Mouse (Mus musculus): ENCODE measurements around the gene Dbnl. TPM values are rescaled to one million over a fixed set of nuclear protein-coding genes. Genes with fewer than 3 reads are reported as not detected.

Dbnl gene
- polyA plus RNA-seq, 1 experiment from 2014 or later = 114 TPM

DNA sequence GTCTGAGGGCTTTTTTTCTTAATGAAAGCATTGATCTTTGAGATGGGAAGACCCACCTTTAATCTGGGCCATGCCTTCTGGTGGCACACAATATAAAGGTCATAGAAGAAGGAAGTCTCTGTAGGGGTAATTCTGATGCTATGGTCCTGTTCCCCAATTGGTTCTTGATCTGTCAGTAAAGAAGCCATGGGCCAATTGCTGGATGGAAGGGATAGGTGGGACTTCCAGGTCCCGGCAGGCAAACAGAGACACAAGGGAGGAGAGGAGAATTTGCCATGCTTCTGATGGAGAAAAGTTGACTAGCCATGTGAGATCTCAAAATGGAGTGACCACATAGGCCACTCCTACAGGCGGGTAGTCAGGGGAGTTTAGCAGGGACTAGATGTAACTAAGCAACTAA is 30.9 kb downstream of the Dbnl start:
- 60% methylated on average over 2 of the region's 2 CpGs for WGBS
- Histone ChIP-seq H3K9ac (no peak overlapping the region), H3K9me3 (ENCODE audit: low read depth, low read length) (no peaks in the 10 kb centered on the region), H3K27me3 (ENCODE audit: insufficient read depth, low read length) (no peaks in the 10 kb centered on the region), H3K4me1 (ENCODE audit: insufficient read depth) (no peaks in the 10 kb centered on the region), H3K4me3 (ENCODE audit: low read depth, low read length) (no peak overlapping the region), H3K36me3 (ENCODE audit: insufficient read depth) (no peaks in the 10 kb centered on the region), H3K4me2 (no peak overlapping the region), H3K27ac (ENCODE audit: low read depth) (no peak overlapping the region)
- TF ChIP-seq CTCF (IDR thresholded peaks at IDR 0.05; ENCODE audit: low read depth) = no peak
- no peak for ATAC-seq (ENCODE audit: insufficient read depth)
- no peak for DNase-seq

DNA sequence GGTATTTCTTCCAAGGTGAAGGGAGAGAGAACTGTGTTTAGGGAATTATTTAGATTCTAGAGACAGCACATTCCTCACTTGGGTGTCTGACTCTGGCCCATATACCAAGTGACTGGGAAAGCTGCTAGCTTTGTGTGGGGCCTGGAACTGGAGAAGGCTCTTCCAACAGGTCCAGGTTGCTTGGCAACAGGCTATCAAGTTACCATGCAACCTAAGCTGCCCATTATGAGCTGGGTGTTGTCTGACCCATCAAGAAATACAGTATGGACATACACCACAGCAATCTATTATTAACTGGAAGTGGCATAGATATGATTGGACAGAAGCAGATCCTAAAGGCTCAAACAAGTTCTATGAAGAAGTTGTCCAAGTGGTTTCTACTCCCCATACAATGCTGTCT is 37.1 kb downstream of the Dbnl start:
- no peak for TF ChIP-seq CTCF (IDR thresholded peaks at IDR 0.05; ENCODE audit: low read depth)
- no peak overlapping the region for H3K4me2 ChIP-seq
- DNase-seq (no peak), ATAC-seq (ENCODE audit: insufficient read depth) (no peak)
- H3K4me1 ChIP-seq (ENCODE audit: insufficient read depth) = no peaks in the 10 kb centered on the region
- H3K27ac ChIP-seq (ENCODE audit: low read depth) = no peak overlapping the region
- H3K4me3 ChIP-seq (ENCODE audit: low read depth, low read length) = no peak overlapping the region
- H3K36me3 ChIP-seq (ENCODE audit: insufficient read depth) = peaks cover 18% of the 10 kb centered on the region
- no peaks in the 10 kb centered on the region for H3K27me3 ChIP-seq (ENCODE audit: insufficient read depth, low read length)
- H3K9ac ChIP-seq = no peak overlapping the region
- no peaks in the 10 kb centered on the region for H3K9me3 ChIP-seq (ENCODE audit: low read depth, low read length)

GRCm38 (mm10) chr11:5827931-5828330 is 39.6 kb downstream of the Dbnl start:
- Histone ChIP-seq H3K27ac (ENCODE audit: low read depth) (no peak overlapping the region), H3K9ac (peak overlapping the region; percentile 3; the same call in 1 of the 2 replicates), H3K27me3 (ENCODE audit: insufficient read depth, low read length) (no peaks in the 10 kb centered on the region), H3K36me3 (ENCODE audit: insufficient read depth) (peaks cover 29% of the 10 kb centered on the region), H3K4me3 (ENCODE audit: low read depth, low read length) (no peak overlapping the region), H3K4me1 (ENCODE audit: insufficient read depth) (no peaks in the 10 kb centered on the region), H3K9me3 (ENCODE audit: low read depth, low read length) (no peaks in the 10 kb centered on the region), H3K4me2 (no peak overlapping the region)
- no peak for TF ChIP-seq CTCF (IDR thresholded peaks at IDR 0.05; ENCODE audit: low read depth)
- DNase-seq (no peak), ATAC-seq (ENCODE audit: insufficient read depth) (no peak)
- 84% methylated on average over 5 of the region's 5 CpGs for WGBS

- WGBS = 77% methylated on average over 11 of the region's 11 CpGs
- DNase-seq (no peak), ATAC-seq (ENCODE audit: insufficient read depth) (no peak)
- Histone ChIP-seq H3K9me3 (ENCODE audit: low read depth, low read length) (no peaks in the 10 kb centered on the region), H3K36me3 (ENCODE audit: insufficient read depth) (peaks cover 31% of the 10 kb centered on the region), H3K27me3 (ENCODE audit: insufficient read depth, low read length) (no peaks in the 10 kb centered on the region), H3K9ac (no peak overlapping the region; the same call in 1 of the 2 replicates), H3K4me3 (ENCODE audit: low read depth, low read length) (no peak overlapping the region), H3K27ac (ENCODE audit: low read depth) (no peak overlapping the region), H3K4me1 (ENCODE audit: insufficient read depth) (no peaks in the 10 kb centered on the region), H3K4me2 (no peak overlapping the region)
- no peak for TF ChIP-seq CTCF (IDR thresholded peaks at IDR 0.05; ENCODE audit: low read depth)
Observed at GRCm38 (mm10) chr11:5828509-5829191, 40.4 kb downstream of the Dbnl start.

GRCm38 (mm10) chr11:5829327-5829726 is 41.0 kb downstream of the Dbnl start:
- no peak for TF ChIP-seq CTCF (IDR thresholded peaks at IDR 0.05; ENCODE audit: low read depth)
- no peak for DNase-seq
- no peaks in the 10 kb centered on the region for H3K27me3 ChIP-seq (ENCODE audit: insufficient read depth, low read length)
- H3K9me3 ChIP-seq (ENCODE audit: low read depth, low read length) = no peaks in the 10 kb centered on the region
- no peak for ATAC-seq (ENCODE audit: insufficient read depth)
- no peak overlapping the region for H3K9ac ChIP-seq
- H3K27ac ChIP-seq (ENCODE audit: low read depth) = no peak overlapping the region
- H3K4me2 ChIP-seq = no peak overlapping the region
- peaks cover 37% of the 10 kb centered on the region for H3K36me3 ChIP-seq (ENCODE audit: insufficient read depth)
- H3K4me1 ChIP-seq (ENCODE audit: insufficient read depth) = no peaks in the 10 kb centered on the region
- H3K4me3 ChIP-seq (ENCODE audit: low read depth, low read length) = no peak overlapping the region
- WGBS = 88% methylated on average over 12 of the region's 12 CpGs

DNA sequence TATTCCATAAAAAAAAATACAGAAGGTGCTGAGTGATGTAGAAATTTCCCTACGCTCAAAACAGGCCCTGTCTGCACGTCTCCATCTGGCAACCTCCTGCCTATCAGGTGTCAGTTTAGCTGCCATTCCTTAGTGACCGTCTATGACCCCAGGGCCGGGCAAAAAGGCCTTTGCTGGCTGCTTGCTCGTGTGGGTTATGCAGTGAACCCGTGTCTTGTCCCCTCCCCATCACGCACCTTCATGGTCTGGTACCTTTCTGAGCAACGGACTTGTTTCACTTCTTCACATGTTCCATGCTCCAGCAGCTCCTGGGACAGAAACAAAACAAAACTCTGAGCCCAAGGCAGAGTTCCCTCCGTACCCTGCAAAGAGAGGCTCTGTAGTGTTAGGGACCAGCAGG is 46.2 kb downstream of the Dbnl start:
- Histone ChIP-seq H3K9me3 (ENCODE audit: low read depth, low read length) (no peaks in the 10 kb centered on the region), H3K36me3 (ENCODE audit: insufficient read depth) (peaks cover 24% of the 10 kb centered on the region), H3K4me1 (ENCODE audit: insufficient read depth) (no peaks in the 10 kb centered on the region), H3K9ac (no peak overlapping the region), H3K27ac (ENCODE audit: low read depth) (no peak overlapping the region), H3K4me3 (ENCODE audit: low read depth, low read length) (no peak overlapping the region), H3K4me2 (no peak overlapping the region), H3K27me3 (ENCODE audit: insufficient read depth, low read length) (no peaks in the 10 kb centered on the region)
- ATAC-seq (ENCODE audit: insufficient read depth) = no peak
- 77% methylated on average over 9 of the region's 9 CpGs for WGBS
- no peak for DNase-seq
- TF ChIP-seq CTCF (IDR thresholded peaks at IDR 0.05; ENCODE audit: low read depth) = no peak

- Histone ChIP-seq H3K9me3 (ENCODE audit: low read depth, low read length) (no peaks in the 10 kb centered on the region), H3K27ac (ENCODE audit: low read depth) (no peak overlapping the region), H3K36me3 (ENCODE audit: insufficient read depth) (peaks cover 19% of the 10 kb centered on the region; the same call in 1 of the 2 replicates), H3K9ac (no peak overlapping the region), H3K27me3 (ENCODE audit: insufficient read depth, low read length) (no peaks in the 10 kb centered on the region), H3K4me1 (ENCODE audit: insufficient read depth) (no peaks in the 10 kb centered on the region), H3K4me2 (no peak overlapping the region), H3K4me3 (ENCODE audit: low read depth, low read length) (no peak overlapping the region)
- 85% methylated on average over 7 of the region's 7 CpGs for WGBS
- no peak for DNase-seq
- TF ChIP-seq CTCF (IDR thresholded peaks at IDR 0.05; ENCODE audit: low read depth) = no peak
- no peak for ATAC-seq (ENCODE audit: insufficient read depth)
Observed at GRCm38 (mm10) chr11:5835057-5835456, 46.8 kb downstream of the Dbnl start.
